Mouse (Mus musculus): ENCODE results near the gene Matk.
A peak's percentile ranks its signal among the peaks of the same experiment; 100 is the strongest.

Matk gene

DNA sequence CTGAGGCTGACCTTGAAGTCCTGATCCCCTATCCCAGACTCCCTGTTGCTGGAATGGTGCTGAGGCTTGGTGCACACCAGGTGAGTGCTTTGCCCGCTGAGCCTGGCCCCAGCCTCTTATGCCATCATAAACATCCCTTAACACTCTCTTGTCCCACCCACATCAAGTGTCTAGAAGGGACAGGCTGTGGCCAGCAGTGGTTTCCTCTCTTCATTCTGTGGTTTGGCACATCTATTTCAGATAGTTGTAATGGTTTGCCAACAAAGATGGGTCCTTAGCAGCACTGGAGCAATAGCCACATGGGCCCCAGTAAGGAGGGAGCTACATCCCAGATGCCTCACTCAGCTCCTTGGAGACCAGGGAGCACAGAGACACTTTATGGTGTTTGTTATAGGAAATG lies 2.2 kb downstream of the Matk start:
- Histone ChIP-seq H3K4me3 (replicated peaks; ENCODE audit: low read length) (no peak overlapping the region), H3K36me3 (ENCODE audit: insufficient read depth, low read length) (no peaks in the 10 kb centered on the region), H3K4me1 (replicated peaks; ENCODE audit: low read depth, low read length) (peaks cover 59% of the 10 kb centered on the region), H3K9me3 (ENCODE audit: low read length) (no peaks in the 10 kb centered on the region), H3K27me3 (ENCODE audit: insufficient read depth, low read length) (peaks cover 81% of the 10 kb centered on the region)
- TF ChIP-seq POU5F1 (IDR thresholded peaks at IDR 0.05; ENCODE audit: borderline replicate concordance, low read length) (no peak), NANOG (IDR thresholded peaks at IDR 0.05; ENCODE audit: borderline replicate concordance, low read length) (no peak), CTCF (conservative IDR thresholded peaks at IDR 0.05; ENCODE audit: low read length) (no peak)

DNA sequence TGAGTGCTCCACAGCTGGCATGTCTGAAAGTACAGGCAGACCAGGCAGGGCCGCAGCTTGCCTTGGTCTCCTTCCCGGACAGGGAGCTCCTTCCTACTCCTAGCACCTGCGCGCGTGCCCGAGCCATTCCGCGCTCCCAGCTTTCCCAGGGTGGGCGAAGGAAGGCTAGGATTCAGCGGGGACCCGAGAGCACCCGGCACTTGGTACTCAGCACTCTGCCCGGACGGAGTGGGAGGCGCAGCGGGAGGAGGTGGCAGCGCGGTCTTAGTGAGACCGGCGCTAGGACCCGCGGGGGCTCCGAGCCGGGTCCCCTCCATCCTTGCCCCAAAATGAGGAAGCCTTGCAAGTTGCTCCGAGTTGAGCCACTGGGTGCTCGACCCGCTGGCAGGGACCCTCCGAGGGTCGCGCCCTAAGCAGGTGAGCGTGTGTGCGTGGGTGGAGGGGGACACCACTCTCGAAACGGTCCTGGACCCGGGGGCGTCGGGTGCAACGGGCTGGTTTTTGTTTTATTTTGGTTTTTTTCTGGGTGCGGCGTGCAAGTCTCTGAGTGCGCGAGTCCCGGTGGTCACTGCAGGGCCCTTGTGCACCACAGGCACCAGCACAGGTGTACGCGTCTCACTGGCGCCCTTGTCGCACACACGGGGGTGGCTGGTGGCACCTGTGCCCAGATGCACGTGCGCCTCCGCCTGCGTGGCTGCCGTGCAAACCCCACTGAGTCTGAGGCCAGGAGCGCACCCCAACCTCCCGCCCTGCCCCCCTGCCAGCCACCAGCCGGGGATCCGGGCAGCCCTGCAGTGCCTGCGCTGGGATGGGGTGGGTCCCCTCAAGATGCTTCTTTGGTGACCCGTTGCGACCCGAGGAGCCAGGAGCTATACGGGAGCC lies 4.7 kb downstream of the Matk start:
- H3K4me3 ChIP-seq (replicated peaks; ENCODE audit: low read length), result peak overlapping the region; percentile 83
- H3K9me3 ChIP-seq (ENCODE audit: low read length), result no peaks in the 10 kb centered on the region
- peaks cover 8% of the 10 kb centered on the region; the same call in 1 of the 2 replicates for H3K36me3 ChIP-seq (ENCODE audit: insufficient read depth, low read length)
- H3K4me1 ChIP-seq (replicated peaks; ENCODE audit: low read depth, low read length), result peaks cover 63% of the 10 kb centered on the region
- peaks cover 72% of the 10 kb centered on the region for H3K27me3 ChIP-seq (ENCODE audit: insufficient read depth, low read length)
- TF ChIP-seq CTCF (conservative IDR thresholded peaks at IDR 0.05; ENCODE audit: low read length) (no peak), POU5F1 (IDR thresholded peaks at IDR 0.05; ENCODE audit: borderline replicate concordance, low read length) (no peak), NANOG (IDR thresholded peaks at IDR 0.05; ENCODE audit: borderline replicate concordance, low read length) (no peak)

DNA sequence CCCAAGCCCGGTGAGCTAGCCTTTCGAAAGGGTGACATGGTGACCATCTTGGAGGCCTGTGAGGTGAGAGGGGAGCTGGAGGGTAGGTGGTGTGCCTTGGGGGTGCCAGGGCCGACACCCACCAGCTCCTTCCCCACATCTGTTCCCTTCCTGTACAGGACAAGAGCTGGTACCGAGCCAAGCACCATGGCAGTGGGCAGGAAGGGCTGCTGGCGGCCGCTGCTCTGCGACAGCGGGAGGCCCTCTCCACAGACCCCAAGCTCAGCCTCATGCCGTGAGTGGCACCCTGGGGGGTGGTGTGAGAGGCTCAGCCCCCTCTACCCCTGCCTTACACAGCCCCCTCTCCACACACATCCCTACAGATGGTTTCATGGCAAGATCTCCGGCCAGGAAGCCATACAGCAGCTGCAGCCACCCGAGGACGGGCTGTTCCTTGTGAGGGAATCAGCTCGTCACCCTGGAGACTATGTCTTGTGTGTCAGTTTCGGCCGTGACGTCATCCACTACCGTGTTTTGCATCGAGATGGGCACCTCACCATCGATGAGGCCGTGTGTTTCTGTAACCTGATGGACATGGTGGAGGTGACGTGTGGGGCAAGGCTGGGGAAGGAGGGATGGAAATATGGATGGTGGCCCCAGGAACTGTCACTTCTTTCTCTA lies 6.6 kb downstream of the Matk start:
- H3K9me3 ChIP-seq (ENCODE audit: low read length), result no peaks in the 10 kb centered on the region
- H3K36me3 ChIP-seq (ENCODE audit: insufficient read depth, low read length), result peaks cover 27% of the 10 kb centered on the region
- H3K4me3 ChIP-seq (replicated peaks; ENCODE audit: low read length), result no peak overlapping the region
- H3K27me3 ChIP-seq (ENCODE audit: insufficient read depth, low read length), result peaks cover 52% of the 10 kb centered on the region
- H3K4me1 ChIP-seq (replicated peaks; ENCODE audit: low read depth, low read length), result peaks cover 69% of the 10 kb centered on the region
- TF ChIP-seq POU5F1 (IDR thresholded peaks at IDR 0.05; ENCODE audit: borderline replicate concordance, low read length) (no peak), CTCF (conservative IDR thresholded peaks at IDR 0.05; ENCODE audit: low read length) (no peak), NANOG (IDR thresholded peaks at IDR 0.05; ENCODE audit: borderline replicate concordance, low read length) (no peak)

- H3K4me1 ChIP-seq (replicated peaks; ENCODE audit: low read depth, low read length), result peaks cover 86% of the 10 kb centered on the region
- H3K9me3 ChIP-seq (ENCODE audit: low read length), result no peaks in the 10 kb centered on the region
- TF ChIP-seq NANOG (IDR thresholded peaks at IDR 0.05; ENCODE audit: borderline replicate concordance, low read length), result no peak
- no peak for TF ChIP-seq POU5F1 (IDR thresholded peaks at IDR 0.05; ENCODE audit: borderline replicate concordance, low read length)
- no peak for TF ChIP-seq CTCF (conservative IDR thresholded peaks at IDR 0.05; ENCODE audit: low read length)
- peaks cover 40% of the 10 kb centered on the region for H3K36me3 ChIP-seq (ENCODE audit: insufficient read depth, low read length)
- peaks cover 41% of the 10 kb centered on the region for H3K27me3 ChIP-seq (ENCODE audit: insufficient read depth, low read length)
- H3K4me3 ChIP-seq (replicated peaks; ENCODE audit: low read length), result 0 out of 2 replicates have a peak overlapping the region, but pooled peaks have one; percentile 7
Observed at GRCm38 (mm10) chr10:81261025-81261424, 8.3 kb downstream of the Matk start.

DNA sequence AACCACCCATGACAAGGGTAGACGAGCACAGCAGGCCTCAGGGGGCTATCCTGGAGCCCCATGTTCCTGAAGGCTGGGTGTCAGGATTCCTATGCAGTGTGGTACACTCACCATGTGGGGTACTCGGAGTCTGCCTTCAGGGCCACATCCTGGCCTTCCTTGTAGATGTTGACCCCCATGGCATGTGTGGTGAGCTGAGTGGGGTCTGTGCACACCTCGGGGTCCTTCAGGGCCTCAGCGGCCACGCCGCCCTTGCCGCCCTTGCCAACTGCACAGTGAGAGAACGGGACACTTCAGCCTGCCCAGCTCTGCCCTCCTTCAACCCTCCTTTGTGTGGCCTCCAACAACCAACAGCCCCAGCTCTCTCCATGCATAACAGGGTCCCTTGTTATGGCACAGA lies 12.8 kb downstream of the Matk start:
- peak overlapping the region; percentile 84 for H3K4me3 ChIP-seq (replicated peaks; ENCODE audit: low read length)
- H3K27me3 ChIP-seq (ENCODE audit: insufficient read depth, low read length), result no peaks in the 10 kb centered on the region
- peaks cover 50% of the 10 kb centered on the region for H3K36me3 ChIP-seq (ENCODE audit: insufficient read depth, low read length)
- peaks cover 78% of the 10 kb centered on the region for H3K4me1 ChIP-seq (replicated peaks; ENCODE audit: low read depth, low read length)
- no peaks in the 10 kb centered on the region for H3K9me3 ChIP-seq (ENCODE audit: low read length)
- TF ChIP-seq NANOG (IDR thresholded peaks at IDR 0.05; ENCODE audit: borderline replicate concordance, low read length) (no peak), CTCF (conservative IDR thresholded peaks at IDR 0.05; ENCODE audit: low read length) (no peak), POU5F1 (IDR thresholded peaks at IDR 0.05; ENCODE audit: borderline replicate concordance, low read length) (no peak)

DNA sequence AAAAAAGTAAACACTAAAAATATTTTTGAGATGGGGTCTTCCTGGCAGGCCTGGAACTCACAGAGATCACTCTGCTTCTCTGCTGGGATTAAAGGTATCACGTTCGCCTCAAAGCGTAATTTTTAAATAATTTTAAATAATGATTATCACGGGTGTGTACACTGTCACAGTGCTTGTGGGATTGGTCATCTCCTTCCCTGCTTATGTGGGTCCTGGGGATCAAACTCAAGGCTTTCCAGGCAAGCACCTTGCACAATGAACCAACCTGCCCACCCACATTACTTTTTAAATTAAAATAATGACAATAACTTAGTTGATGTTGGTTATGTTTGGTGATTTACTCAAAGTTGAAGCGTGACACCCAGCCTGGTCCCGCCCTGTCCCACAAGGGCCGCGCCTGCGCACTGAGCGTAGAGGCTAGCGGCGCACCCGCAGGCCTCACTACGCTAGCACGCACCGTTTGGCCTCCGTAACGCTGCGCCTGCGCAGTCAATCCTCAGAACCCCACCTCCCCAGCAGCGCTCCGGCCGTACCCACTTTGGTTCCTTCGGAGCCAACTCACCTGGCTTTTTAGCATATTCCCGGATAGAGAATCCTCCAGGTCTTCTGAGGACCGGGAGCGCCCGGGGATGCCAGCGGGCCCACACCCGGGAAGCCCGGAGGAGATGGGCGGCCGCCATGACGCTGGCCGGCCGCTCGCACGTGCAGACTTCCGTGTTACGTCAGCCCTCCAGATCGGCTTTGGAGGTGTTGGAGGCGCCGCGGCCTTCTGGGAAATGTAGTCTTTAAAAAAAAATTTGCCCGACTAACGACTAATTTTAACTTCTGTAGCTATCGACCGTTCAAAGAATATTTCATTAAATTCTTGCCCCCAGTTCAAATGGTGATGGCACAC lies 13.7 kb downstream of the Matk start, which contains the start of the genes Mrpl54 and Apba3:
Gene Mrpl54 (minus strand): TSS at position 724 of the 895 bp plus-strand sequence.
Gene Apba3 (plus strand): TSS at position 750 of the 895 bp plus-strand sequence.
- peak within 1 kb of the TSS; percentile 94 for H3K4me3 ChIP-seq (replicated peaks; ENCODE audit: low read length)
- H3K4me1 ChIP-seq (replicated peaks; ENCODE audit: low read depth, low read length), result peaks cover 78% of the 10 kb centered on the region
- no peaks in the 10 kb centered on the region for H3K9me3 ChIP-seq (ENCODE audit: low read length)
- peaks cover 59% of the 10 kb centered on the region for H3K36me3 ChIP-seq (ENCODE audit: insufficient read depth, low read length)
- H3K27me3 ChIP-seq (ENCODE audit: insufficient read depth, low read length), result no peaks in the 10 kb centered on the region
- TF ChIP-seq NANOG (IDR thresholded peaks at IDR 0.05; ENCODE audit: borderline replicate concordance, low read length), result no peak
- TF ChIP-seq POU5F1 (IDR thresholded peaks at IDR 0.05; ENCODE audit: borderline replicate concordance, low read length), result no peak
- no peak for TF ChIP-seq CTCF (conservative IDR thresholded peaks at IDR 0.05; ENCODE audit: low read length)

GRCm38 (mm10) chr10:81268056-81268455 lies 15.3 kb downstream of the Matk start:
- Histone ChIP-seq H3K4me3 (replicated peaks; ENCODE audit: low read length) (peak overlapping the region; percentile 94), H3K36me3 (ENCODE audit: insufficient read depth, low read length) (peaks cover 59% of the 10 kb centered on the region), H3K27me3 (ENCODE audit: insufficient read depth, low read length) (no peaks in the 10 kb centered on the region), H3K4me1 (replicated peaks; ENCODE audit: low read depth, low read length) (peaks cover 77% of the 10 kb centered on the region), H3K9me3 (ENCODE audit: low read length) (no peaks in the 10 kb centered on the region)
- no peak for TF ChIP-seq CTCF (conservative IDR thresholded peaks at IDR 0.05; ENCODE audit: low read length)
- no peak for TF ChIP-seq NANOG (IDR thresholded peaks at IDR 0.05; ENCODE audit: borderline replicate concordance, low read length)
- no peak for TF ChIP-seq POU5F1 (IDR thresholded peaks at IDR 0.05; ENCODE audit: borderline replicate concordance, low read length)
